Mouse (Mus musculus): Measurements from ENCODE around the gene Tubb4b. TPM values are rescaled to one million over a fixed set of nuclear protein-coding genes. Genes with fewer than 3 reads are reported as not detected.

The Tubb4b gene
- polyA plus RNA-seq (2014; fragmentation: Nextera tagmentation; extraction: Ambion mirVana) = 392 and 409 TPM in 2 replicates

DNA sequence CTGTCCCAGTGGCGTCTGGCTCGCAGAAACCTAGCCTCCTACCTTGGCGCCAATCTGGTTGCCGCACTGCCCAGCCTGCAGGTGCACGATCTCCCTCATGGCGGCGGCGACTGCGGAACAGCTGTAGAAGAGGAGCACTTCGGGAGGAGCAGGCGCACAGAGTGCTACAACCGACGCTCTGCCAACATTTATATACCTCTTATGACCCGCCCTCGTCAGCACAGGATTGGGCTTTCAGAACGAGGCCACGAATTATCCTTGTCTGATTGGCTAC, at the start of gene Tubb4b:
Gene Tubb4b (minus strand): TSS at position 211 of the 274 bp plus-strand sequence.
- under 1% methylated on average over 17 of the region's 17 CpGs for WGBS
- Histone ChIP-seq H3K4me3 (ENCODE audit: low read depth, low read length) (peak within 1 kb of the TSS; percentile 89), H3K9me3 (replicated peaks; ENCODE audit: control insufficient read depth, low read length) (no peaks in the 10 kb centered on the region), H3K9ac (ENCODE audit: low read length) (peak within 1 kb of the TSS; percentile 86), H3K4me1 (ENCODE audit: control insufficient read depth, insufficient read depth, low read length) (peaks cover 12% of the 10 kb centered on the region), H3K27me3 (replicated peaks; ENCODE audit: control insufficient read depth, insufficient read depth, low read length) (no peaks in the 10 kb centered on the region), H3K27ac (ENCODE audit: low read depth, low read length) (peak within 1 kb of the TSS; percentile 98), H3K4me2 (ENCODE audit: low read length) (peak within 1 kb of the TSS; percentile 92), H3K36me3 (ENCODE audit: control insufficient read depth, insufficient read depth, low read length) (peaks cover 8% of the 10 kb centered on the region; the same call in 1 of the 2 replicates)
- DNase-seq (ENCODE audit: low spot score) = no peak
- no peak for ATAC-seq

DNA sequence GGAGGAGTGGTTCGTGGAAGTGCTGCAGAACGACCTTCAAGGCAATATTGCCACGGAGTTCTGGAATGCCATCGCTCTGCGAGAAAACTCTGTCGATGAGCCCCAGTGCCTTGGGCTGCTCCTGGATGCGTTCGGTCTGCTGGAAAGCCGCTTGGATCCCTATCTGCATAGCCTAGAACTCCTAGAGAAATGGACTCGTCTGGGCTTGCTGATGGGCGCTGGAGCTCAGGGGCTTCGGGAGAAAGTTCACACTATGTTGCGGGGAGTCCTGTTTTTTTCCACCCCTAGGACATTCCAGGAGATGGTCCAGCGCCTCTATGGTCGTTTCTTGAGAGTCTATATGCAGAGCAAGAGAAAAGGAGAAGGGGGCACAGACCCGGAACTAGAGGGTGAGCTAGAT, 48.5 kb upstream of the Tubb4b start:
- Histone ChIP-seq H3K9ac (ENCODE audit: low read length) (peak overlapping the region; percentile 84), H3K4me2 (ENCODE audit: low read length) (peak overlapping the region; percentile 97), H3K9me3 (replicated peaks; ENCODE audit: control insufficient read depth, low read length) (no peaks in the 10 kb centered on the region), H3K27me3 (replicated peaks; ENCODE audit: control insufficient read depth, insufficient read depth, low read length) (no peaks in the 10 kb centered on the region), H3K36me3 (ENCODE audit: control insufficient read depth, insufficient read depth, low read length) (peaks cover 76% of the 10 kb centered on the region), H3K27ac (ENCODE audit: low read depth, low read length) (no peak overlapping the region), H3K4me3 (ENCODE audit: low read depth, low read length) (peak overlapping the region; percentile 88), H3K4me1 (ENCODE audit: control insufficient read depth, insufficient read depth, low read length) (peaks cover 19% of the 10 kb centered on the region)
- DNase-seq (ENCODE audit: low spot score) = no peak
- WGBS = 43% methylated on average over 16 of the region's 16 CpGs
- ATAC-seq = no peak

DNA sequence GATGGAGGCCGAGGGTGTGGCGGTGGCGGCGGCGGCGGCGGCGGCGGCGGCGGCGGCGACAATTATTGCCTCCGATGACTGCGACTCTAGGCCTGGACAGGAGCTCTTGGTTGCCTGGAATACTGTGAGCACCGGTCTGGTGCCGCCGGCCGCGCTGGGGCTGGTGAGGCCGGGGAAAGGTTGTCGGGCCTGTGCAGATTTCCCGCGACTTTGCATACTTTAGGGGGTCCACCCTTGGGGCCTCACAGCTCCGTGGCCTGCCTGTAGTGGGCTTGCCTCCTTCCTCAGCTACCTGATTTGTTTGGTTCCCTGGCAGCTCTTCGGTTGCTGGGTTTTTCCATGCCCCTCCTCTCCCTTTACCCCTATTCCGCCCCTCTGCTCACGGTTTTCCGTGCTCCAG, 48.0 kb upstream of the Tubb4b start:
- peak overlapping the region; percentile 88 for H3K4me3 ChIP-seq (ENCODE audit: low read depth, low read length)
- no peaks in the 10 kb centered on the region for H3K9me3 ChIP-seq (replicated peaks; ENCODE audit: control insufficient read depth, low read length)
- H3K9ac ChIP-seq (ENCODE audit: low read length) = peak overlapping the region; percentile 84
- no peak for DNase-seq (ENCODE audit: low spot score)
- WGBS = 0% methylated on average over 27 of the region's 29 CpGs
- peak; percentile 70 for ATAC-seq
- peaks cover 19% of the 10 kb centered on the region for H3K4me1 ChIP-seq (ENCODE audit: control insufficient read depth, insufficient read depth, low read length)
- H3K27me3 ChIP-seq (replicated peaks; ENCODE audit: control insufficient read depth, insufficient read depth, low read length) = no peaks in the 10 kb centered on the region
- no peak overlapping the region for H3K27ac ChIP-seq (ENCODE audit: low read depth, low read length)
- peaks cover 72% of the 10 kb centered on the region for H3K36me3 ChIP-seq (ENCODE audit: control insufficient read depth, insufficient read depth, low read length)
- peak overlapping the region; percentile 97 for H3K4me2 ChIP-seq (ENCODE audit: low read length)

DNA sequence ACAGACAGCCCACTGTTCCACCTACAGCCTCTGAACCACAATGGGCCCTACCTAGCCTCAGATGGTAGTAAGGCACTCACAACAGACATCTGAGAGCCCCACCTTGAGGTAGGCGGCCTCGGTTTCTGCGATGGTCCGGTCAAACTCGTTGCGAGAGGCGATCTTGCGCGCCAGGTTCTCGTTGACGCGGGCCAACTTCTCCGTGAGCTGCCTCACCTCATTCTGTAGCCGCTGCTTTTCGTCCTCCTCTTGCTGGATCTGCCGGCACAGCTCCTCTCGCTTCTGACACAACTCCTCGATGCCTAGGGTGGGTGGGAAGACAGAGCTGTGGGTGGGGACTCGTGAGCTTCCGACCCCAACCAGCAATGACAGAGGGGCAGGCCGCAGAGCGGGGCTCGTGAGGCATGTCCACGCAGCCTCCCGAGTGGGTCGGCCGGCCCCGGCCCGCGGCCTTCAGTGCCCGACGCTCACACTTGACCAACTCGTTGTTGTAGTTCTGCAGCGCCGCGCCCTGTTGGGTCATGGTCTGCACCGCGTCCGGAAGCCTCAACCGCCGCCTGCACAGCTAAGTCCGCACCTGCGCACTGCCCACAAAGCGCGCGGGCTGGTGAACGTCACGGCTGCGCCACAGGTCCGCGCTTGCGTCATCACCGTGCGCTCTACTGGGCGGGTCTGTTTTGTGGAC, 47.5 kb upstream of the Tubb4b start, which contains the start of the genes Ssna1 and Anapc2:
Gene Ssna1 (minus strand): TSS at position 612 of the 685 bp plus-strand sequence.
Gene Anapc2 (plus strand): TSS at position 652 of the 685 bp plus-strand sequence.
- Histone ChIP-seq H3K36me3 (ENCODE audit: control insufficient read depth, insufficient read depth, low read length) (peaks cover 66% of the 10 kb centered on the region), H3K9me3 (replicated peaks; ENCODE audit: control insufficient read depth, low read length) (no peaks in the 10 kb centered on the region), H3K4me3 (ENCODE audit: low read depth, low read length) (peak within 1 kb of the TSS; percentile 88), H3K27ac (ENCODE audit: low read depth, low read length) (peak within 1 kb of the TSS; percentile 72; the same call in 1 of the 2 replicates), H3K4me1 (ENCODE audit: control insufficient read depth, insufficient read depth, low read length) (peaks cover 24% of the 10 kb centered on the region), H3K27me3 (replicated peaks; ENCODE audit: control insufficient read depth, insufficient read depth, low read length) (no peaks in the 10 kb centered on the region), H3K4me2 (ENCODE audit: low read length) (peak within 1 kb of the TSS; percentile 97), H3K9ac (ENCODE audit: low read length) (peak within 1 kb of the TSS; percentile 84)
- peak; percentile 97 for DNase-seq (ENCODE audit: low spot score)
- peak; percentile 97 for ATAC-seq
- WGBS = under 1% methylated on average over 53 of the region's 55 CpGs

DNA sequence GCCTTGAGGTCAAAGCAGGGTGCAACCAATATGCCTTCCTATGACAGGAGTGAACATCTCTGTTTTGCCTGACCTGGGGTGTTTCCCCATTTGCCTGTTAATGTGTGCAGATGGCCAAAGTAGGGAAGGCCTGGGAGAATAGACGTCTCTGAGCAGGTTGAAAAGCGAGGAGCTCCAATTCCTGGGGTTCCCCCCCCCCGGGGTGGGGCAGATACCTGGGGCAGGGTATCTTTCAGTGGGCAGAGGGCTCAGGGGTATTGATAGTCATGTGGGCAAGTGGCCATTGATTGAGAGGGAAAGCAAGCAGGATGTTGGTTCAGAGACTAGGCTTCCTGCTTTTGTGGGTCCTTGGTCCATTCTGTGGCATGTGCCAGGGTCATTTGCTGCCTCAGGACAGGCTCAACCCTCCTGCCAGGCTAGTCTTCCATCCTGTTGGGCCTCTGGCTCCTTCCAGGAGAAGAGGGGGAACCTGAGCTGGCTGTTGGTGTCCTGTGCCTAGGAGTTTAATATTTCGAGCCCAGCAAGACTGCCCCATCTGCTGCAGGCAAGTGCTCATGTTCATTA, 43.3 kb upstream of the Tubb4b start:
- DNase-seq (ENCODE audit: low spot score) = no peak
- H3K4me2 ChIP-seq (ENCODE audit: low read length) = no peak overlapping the region

DNA sequence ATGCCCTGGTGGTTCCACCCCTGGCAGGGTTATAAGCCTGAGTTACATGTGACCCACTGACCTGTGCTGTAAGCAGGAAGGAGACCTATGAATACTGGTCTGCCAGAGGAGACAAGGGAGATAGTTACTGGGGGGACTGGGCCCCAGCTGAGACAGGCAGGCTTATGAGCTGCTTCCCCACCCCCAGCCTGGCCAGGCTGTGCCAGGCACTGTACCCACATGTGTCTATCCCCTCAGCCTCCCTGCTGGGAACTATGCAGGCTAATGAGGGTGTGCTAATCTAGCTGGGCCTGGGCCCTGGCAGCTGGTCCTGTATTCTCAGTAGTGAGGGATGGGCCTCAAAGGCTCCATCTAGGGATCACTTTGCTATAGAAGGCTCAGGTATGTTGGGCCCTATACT, 42.7 kb upstream of the Tubb4b start:
- ATAC-seq = no peak
- no peaks in the 10 kb centered on the region for H3K9me3 ChIP-seq (replicated peaks; ENCODE audit: control insufficient read depth, low read length)
- 0 out of 2 replicates have a peak overlapping the region, but pooled peaks have one; percentile 9 for H3K9ac ChIP-seq (ENCODE audit: low read length)
- peak overlapping the region; percentile 19; the same call in 1 of the 2 replicates for H3K4me2 ChIP-seq (ENCODE audit: low read length)
- peaks cover 27% of the 10 kb centered on the region for H3K36me3 ChIP-seq (ENCODE audit: control insufficient read depth, insufficient read depth, low read length)
- peaks cover 46% of the 10 kb centered on the region for H3K4me1 ChIP-seq (ENCODE audit: control insufficient read depth, insufficient read depth, low read length)
- H3K27ac ChIP-seq (ENCODE audit: low read depth, low read length) = peak overlapping the region; percentile 5; the same call in 1 of the 2 replicates
- no peak overlapping the region for H3K4me3 ChIP-seq (ENCODE audit: low read depth, low read length)
- H3K27me3 ChIP-seq (replicated peaks; ENCODE audit: control insufficient read depth, insufficient read depth, low read length) = peaks cover 13% of the 10 kb centered on the region
- DNase-seq (ENCODE audit: low spot score) = peak; percentile 50

More for the DNA sequence above, 43.3 kb upstream of the Tubb4b start:
- Histone ChIP-seq H3K9ac (ENCODE audit: low read length) (no peak overlapping the region), H3K4me3 (ENCODE audit: low read depth, low read length) (no peak overlapping the region), H3K36me3 (ENCODE audit: control insufficient read depth, insufficient read depth, low read length) (peaks cover 27% of the 10 kb centered on the region), H3K27ac (ENCODE audit: low read depth, low read length) (no peak overlapping the region), H3K9me3 (replicated peaks; ENCODE audit: control insufficient read depth, low read length) (no peaks in the 10 kb centered on the region), H3K27me3 (replicated peaks; ENCODE audit: control insufficient read depth, insufficient read depth, low read length) (peaks cover 13% of the 10 kb centered on the region), H3K4me1 (ENCODE audit: control insufficient read depth, insufficient read depth, low read length) (peaks cover 46% of the 10 kb centered on the region)
- ATAC-seq = no peak
- 78% methylated on average over 4 of the region's 4 CpGs for WGBS

DNA sequence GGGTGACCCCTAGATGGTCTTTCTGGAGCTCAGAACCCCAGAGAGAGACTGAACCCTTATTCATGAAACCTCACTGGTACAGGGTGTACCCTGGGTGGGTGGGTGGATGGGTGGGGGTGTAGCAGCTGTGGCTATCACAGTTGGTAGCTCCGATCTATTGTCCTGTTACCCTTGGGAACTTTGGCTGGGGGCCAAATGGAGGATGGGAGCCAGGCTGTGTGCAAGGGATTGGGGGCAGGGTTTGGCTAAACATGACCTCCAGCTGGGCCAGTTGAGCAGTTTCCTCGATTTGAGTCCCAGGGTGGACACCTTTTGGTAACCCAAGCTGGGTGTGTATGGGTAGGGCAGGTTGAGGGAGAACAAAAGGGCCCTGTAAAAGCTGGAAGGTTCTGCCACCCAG, 42.2 kb upstream of the Tubb4b start:
- no peak for DNase-seq (ENCODE audit: low spot score)
- Histone ChIP-seq H3K36me3 (ENCODE audit: control insufficient read depth, insufficient read depth, low read length) (peaks cover 27% of the 10 kb centered on the region), H3K4me1 (ENCODE audit: control insufficient read depth, insufficient read depth, low read length) (peaks cover 49% of the 10 kb centered on the region), H3K9me3 (replicated peaks; ENCODE audit: control insufficient read depth, low read length) (no peaks in the 10 kb centered on the region), H3K27me3 (replicated peaks; ENCODE audit: control insufficient read depth, insufficient read depth, low read length) (peaks cover 13% of the 10 kb centered on the region), H3K4me3 (ENCODE audit: low read depth, low read length) (no peak overlapping the region), H3K27ac (ENCODE audit: low read depth, low read length) (peak overlapping the region; percentile 5; the same call in 1 of the 2 replicates), H3K9ac (ENCODE audit: low read length) (peak overlapping the region; percentile 41; the same call in 1 of the 2 replicates), H3K4me2 (ENCODE audit: low read length) (peak overlapping the region; percentile 19; the same call in 1 of the 2 replicates)
- no peak for ATAC-seq
- WGBS = 28% methylated on average over 2 of the region's 2 CpGs

DNA sequence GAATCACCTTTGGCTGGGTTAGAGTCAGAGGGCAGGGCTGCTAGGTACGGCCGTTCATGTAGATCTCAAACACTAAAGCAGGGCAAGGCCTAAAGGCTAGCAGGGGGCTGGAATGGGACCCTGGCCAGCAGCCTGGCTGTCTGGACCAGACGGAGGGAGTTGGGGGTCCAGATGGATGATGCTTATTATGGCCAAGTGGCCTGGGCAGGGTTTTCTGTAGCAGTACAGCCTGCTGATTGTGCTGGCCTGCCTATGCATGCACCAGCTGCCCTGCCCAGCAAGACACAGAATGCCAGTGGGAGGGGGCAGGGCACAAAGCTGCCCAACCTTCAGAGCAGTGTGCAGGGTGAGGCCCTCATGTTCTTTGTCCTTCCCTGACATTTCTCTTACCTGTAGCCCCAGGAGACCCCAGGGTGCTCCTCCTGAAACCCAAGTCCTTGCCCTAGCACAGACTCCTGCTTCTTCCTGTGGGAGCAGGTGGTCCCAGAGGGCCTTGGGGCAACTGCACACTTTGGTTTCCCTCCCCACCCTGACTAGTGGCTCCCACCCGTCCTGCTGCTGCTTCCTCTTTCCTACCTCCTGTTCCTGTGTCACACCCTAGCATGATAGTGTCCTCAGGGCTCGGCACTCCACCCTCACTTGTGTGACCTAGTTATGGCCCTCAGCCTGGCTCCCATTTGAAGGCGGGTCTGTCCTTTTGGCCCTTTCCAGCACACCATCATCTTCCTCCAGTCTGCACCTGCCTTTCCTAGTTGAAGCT, 41.6 kb upstream of the Tubb4b start:
- Histone ChIP-seq H3K4me1 (ENCODE audit: control insufficient read depth, insufficient read depth, low read length) (peaks cover 42% of the 10 kb centered on the region), H3K4me2 (ENCODE audit: low read length) (peak overlapping the region; percentile 19; the same call in 1 of the 2 replicates), H3K4me3 (ENCODE audit: low read depth, low read length) (no peak overlapping the region), H3K36me3 (ENCODE audit: control insufficient read depth, insufficient read depth, low read length) (peaks cover 26% of the 10 kb centered on the region), H3K9me3 (replicated peaks; ENCODE audit: control insufficient read depth, low read length) (no peaks in the 10 kb centered on the region), H3K9ac (ENCODE audit: low read length) (peak overlapping the region; percentile 41), H3K27ac (ENCODE audit: low read depth, low read length) (no peak overlapping the region), H3K27me3 (replicated peaks; ENCODE audit: control insufficient read depth, insufficient read depth, low read length) (peaks cover 13% of the 10 kb centered on the region)
- ATAC-seq = no peak
- no peak for DNase-seq (ENCODE audit: low spot score)
- 72% methylated on average over 6 of the region's 6 CpGs for WGBS
